Mouse (Mus musculus): ENCODE data around the gene Abcb10.

GRCm38 (mm10) chr8:123954246-123954645 lies 28.7 kb downstream of the Abcb10 start:
- TF ChIP-seq POLR2A (IDR thresholded peaks at IDR 0.05; ENCODE audit: low read depth, low read length) (no peak), CTCF (IDR thresholded peaks at IDR 0.05; ENCODE audit: borderline replicate concordance, insufficient read depth, low read length) (no peak)
